Mouse (Mus musculus): ENCODE data around the gene Omd.

DNA sequence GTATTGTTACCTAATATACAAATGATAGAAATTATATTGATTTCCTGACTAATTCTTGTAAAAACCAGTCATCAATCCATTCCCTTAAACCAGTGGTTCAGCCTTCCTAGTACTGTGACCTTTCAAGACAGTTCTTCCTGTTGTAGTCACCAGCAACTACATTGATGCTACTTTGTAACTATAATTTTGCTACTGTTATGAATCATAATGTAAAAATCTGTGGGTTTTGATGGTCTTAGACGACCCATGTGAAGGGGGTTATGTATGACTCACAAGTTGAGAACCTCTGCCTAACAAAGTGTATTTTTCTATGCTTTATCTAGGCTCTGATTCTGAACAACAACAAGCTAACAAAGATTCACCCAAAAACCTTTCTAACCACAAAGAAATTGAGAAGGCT lies 25.3 kb upstream of the Omd start:
- TF ChIP-seq CTCF (IDR thresholded peaks at IDR 0.05; ENCODE audit: insufficient read depth, low read length): no peak
- TF ChIP-seq POLR2A (IDR thresholded peaks at IDR 0.05; ENCODE audit: borderline replicate concordance, extremely low read depth, low read depth, low read length): no peak

Data from lung, adult 2 months (tissue).